Mouse (Mus musculus): ENCODE data around the gene Ak8.
A peak's percentile ranks its signal among the peaks of the same experiment; 100 is the strongest.

Gene Ak8

DNA sequence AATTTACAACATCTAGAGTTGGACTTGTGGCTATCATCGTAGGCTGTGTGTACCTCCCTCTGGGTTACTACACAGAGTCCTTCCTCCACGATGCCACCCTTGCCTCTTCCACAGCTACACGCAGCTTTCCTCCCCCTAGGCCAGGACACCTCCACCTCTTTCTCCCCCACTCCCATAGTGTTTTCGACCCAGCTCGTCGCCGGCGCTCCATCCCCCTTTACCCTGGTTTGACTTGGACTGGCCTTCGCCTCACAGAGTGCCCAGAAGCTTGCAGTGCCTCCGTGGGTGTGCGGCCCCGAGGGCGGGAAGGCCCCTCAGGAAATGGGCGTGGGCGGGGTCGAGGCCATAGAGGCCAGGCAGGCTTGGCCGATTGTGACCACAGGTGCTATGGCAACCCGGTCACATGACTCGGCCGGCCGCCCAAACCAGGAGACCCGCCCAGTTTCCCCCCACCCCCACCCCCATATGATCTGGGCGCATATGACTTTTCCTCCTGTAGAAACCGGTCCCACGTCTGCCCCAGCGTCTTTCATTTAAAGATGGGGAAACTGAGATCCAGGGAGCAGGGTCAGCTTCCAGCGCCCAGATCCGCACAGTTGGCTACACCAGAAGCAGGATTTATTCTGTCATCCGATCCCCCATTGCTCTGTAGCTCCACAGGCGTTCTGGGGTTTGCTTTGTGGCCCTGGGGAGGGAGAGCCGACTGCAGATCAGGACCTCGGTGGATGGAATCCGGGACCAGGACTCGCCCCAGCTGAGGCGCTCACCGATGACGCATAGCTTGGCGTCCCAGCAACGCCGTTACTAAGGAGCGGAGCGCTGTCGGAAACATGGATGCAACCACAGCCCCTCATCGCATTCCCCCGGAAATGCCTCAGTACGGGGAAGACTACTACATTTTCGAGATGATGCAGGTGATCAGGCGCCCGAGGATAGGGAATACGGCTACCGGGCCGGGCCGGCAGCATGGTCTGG, at the start of gene Ak8, which contains the start of gene Spaca9:
Gene Ak8, plus strand, starts transcription at position 804 of the 975 bp plus-strand sequence.
Gene Spaca9, minus strand, starts transcription at position 367 of the 975 bp plus-strand sequence.
- DNase-seq (ENCODE audit: low read depth, low spot score) = peak; percentile 68
- Histone ChIP-seq H3K27me3 (ENCODE audit: control insufficient read depth, insufficient read depth, low read length, poor library complexity, severe bottlenecking) (no peaks in the 10 kb centered on the region), H3K36me3 (ENCODE audit: control insufficient read depth, insufficient read depth, low read length, poor library complexity, severe bottlenecking) (no peaks in the 10 kb centered on the region)

DNA sequence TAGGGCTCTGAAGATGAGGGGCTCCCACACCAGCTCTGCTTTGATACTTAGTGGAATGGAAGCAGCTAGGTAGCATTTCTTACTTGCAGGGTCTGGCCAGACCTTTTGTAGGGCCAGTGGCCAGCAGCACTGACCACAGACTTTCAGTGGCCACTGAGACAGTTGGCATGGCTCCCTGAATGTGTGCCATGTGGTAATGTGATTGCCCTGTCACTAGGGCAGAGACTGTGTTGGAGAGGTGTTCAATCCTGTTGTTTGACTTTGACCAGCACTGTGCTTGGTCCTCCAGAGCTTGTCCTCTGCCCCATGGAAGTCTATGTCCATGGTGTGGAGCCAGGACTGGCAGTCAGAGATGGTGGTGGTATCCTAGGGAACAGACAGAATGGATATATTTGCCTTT, 49.4 kb upstream of the Ak8 start:
- Histone ChIP-seq H3K27me3 (ENCODE audit: control insufficient read depth, insufficient read depth, low read length, poor library complexity, severe bottlenecking) (no peaks in the 10 kb centered on the region), H3K36me3 (ENCODE audit: control insufficient read depth, insufficient read depth, low read length, poor library complexity, severe bottlenecking) (no peaks in the 10 kb centered on the region)
- no peak for DNase-seq (ENCODE audit: low read depth, low spot score)

DNA sequence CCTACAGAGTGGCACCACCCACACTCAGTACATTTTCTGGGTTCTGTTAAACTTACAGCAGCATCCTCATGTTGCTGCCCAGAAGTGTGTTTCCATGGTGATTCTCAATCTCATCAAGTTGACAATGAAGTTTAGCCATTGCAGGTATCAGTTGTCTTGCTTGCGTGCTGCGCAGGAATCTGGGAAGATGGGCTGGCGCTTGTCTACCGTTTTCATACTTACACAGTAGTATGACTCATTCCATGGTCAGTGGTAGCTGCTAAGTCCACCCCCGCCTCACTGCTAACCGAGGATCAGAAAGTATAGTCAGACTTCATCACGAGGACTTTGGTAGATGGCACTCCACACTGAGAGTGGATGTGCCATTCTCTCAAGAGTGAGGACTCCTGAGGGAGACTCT, 46.6 kb upstream of the Ak8 start:
- DNase-seq (ENCODE audit: low read depth, low spot score) = no peak
- no peaks in the 10 kb centered on the region for H3K27me3 ChIP-seq (ENCODE audit: control insufficient read depth, insufficient read depth, low read length, poor library complexity, severe bottlenecking)
- H3K36me3 ChIP-seq (ENCODE audit: control insufficient read depth, insufficient read depth, low read length, poor library complexity, severe bottlenecking) = no peaks in the 10 kb centered on the region

DNA sequence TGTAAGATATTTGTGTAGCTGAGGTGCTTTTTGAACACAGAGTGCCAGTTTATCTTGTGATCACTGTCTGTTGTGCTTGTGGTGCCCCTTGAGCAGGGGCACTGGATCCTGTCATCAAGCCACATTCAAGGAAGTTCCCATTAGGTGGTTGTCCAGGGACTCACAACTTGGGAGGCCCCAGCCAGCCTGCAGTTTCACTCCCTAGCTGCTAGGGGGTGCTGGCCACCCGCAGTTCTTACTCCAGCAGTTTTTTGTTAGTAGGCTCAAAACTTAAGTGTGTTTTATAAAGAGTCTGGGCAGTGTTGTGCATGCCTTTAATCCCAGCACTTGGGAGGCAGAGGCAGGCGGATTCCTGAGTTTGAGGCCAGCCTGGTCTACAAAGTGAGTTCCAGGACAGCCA, 45.7 kb upstream of the Ak8 start:
- no peaks in the 10 kb centered on the region for H3K27me3 ChIP-seq (ENCODE audit: control insufficient read depth, insufficient read depth, low read length, poor library complexity, severe bottlenecking)
- peak; percentile 57 for DNase-seq (ENCODE audit: low read depth, low spot score)

DNA sequence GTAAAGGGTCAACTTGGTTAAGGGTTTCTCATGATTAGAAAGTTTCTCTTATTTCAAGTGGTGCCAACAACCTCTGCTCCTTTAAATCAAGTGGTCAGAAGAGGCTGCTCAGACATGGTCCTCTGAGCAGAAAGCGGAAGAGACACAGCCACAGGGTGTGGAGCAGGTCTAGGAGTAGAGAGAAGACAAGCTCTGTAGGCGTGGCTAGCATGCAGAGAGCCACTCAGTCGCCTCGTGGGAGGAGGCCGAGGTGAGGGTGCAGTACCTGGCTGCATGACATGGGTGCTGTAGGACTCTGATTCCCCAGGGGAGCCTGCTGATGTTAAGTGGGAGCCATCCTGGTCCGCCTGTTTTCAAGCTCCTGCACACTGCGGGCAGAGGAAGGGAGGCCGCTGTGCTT, 43.7 kb upstream of the Ak8 start:
- no peaks in the 10 kb centered on the region for H3K27me3 ChIP-seq (ENCODE audit: control insufficient read depth, insufficient read depth, low read length, poor library complexity, severe bottlenecking)
- no peak for DNase-seq (ENCODE audit: low read depth, low spot score)
- H3K36me3 ChIP-seq (ENCODE audit: control insufficient read depth, insufficient read depth, low read length, poor library complexity, severe bottlenecking) = peaks cover 5% of the 10 kb centered on the region; the same call in 1 of the 2 replicates

More for the DNA sequence above, 45.7 kb upstream of the Ak8 start:
- H3K36me3 ChIP-seq (ENCODE audit: control insufficient read depth, insufficient read depth, low read length, poor library complexity, severe bottlenecking) = 0 out of 2 replicates have a peak, but pooled peaks cover 4% of the 10 kb centered on the region

DNA sequence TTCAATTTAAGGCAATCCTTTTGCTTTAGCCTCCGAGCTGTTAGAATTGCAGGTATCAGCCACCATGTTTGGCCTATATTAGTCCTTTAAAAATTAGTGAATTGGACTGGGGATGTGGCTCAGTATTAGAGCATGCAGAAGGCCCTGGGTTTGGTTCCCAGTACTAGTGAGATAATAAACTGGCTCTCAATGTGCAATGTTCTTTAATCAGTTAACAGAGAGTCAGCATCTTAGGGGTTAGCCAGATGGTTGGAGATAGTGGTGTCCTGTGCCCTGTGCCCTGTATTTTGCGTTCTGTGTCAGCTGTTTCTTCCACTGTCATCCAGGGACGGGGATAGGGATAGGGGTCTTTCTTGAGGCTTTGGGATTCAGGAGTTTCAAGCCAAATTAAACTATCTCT, 37.1 kb upstream of the Ak8 start:
- H3K36me3 ChIP-seq (ENCODE audit: control insufficient read depth, insufficient read depth, low read length, poor library complexity, severe bottlenecking) = peaks cover 11% of the 10 kb centered on the region

DNA sequence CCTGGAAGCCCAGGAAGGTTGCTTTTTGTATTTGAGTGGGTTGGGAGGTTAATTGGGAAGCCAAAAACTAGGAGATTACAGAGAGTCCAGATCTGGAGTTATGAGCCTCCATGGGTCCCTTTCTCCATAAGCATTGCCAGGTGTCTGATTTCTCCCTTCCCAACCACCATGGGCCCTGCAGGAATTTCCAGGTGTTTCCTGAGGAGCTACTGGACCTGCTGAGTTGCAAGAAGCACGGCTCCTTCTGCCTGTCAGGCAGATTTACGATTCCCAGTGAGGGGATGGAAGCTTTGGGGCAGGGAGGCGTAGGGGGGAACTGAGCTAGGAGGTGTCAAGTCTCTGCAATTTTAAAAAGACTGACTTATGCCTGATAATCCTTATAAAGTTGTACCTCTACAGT, 34.1 kb upstream of the Ak8 start:
- no peaks in the 10 kb centered on the region for H3K27me3 ChIP-seq (ENCODE audit: control insufficient read depth, insufficient read depth, low read length, poor library complexity, severe bottlenecking)
- no peak for DNase-seq (ENCODE audit: low read depth, low spot score)

More for the DNA sequence above, 37.1 kb upstream of the Ak8 start:
- no peak for DNase-seq (ENCODE audit: low read depth, low spot score)
- H3K27me3 ChIP-seq (ENCODE audit: control insufficient read depth, insufficient read depth, low read length, poor library complexity, severe bottlenecking) = no peaks in the 10 kb centered on the region

DNA sequence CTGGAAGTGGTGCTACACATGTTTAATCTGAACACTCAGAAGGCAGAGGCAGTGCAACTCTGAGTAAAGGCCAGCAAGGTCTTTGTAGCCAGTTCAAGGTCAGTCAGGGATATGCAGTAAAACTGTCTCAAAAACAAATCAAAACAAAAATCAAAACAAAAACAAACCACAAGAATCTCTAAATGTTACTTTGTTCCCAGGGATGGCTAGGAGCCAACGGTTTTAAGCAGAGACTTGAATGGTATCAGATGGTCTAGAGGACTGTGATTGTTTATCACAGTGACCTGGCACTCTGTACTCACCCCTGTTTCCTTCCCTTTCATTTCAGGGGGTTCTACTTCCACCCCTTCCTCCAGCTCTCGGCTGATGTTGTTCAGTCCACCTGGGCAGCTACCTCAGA, 28.5 kb upstream of the Ak8 start:
- no peaks in the 10 kb centered on the region for H3K27me3 ChIP-seq (ENCODE audit: control insufficient read depth, insufficient read depth, low read length, poor library complexity, severe bottlenecking)
- H3K36me3 ChIP-seq (ENCODE audit: control insufficient read depth, insufficient read depth, low read length, poor library complexity, severe bottlenecking) = peaks cover 10% of the 10 kb centered on the region
- DNase-seq (ENCODE audit: low read depth, low spot score) = no peak

More for the DNA sequence above, 34.1 kb upstream of the Ak8 start:
- peaks cover 7% of the 10 kb centered on the region for H3K36me3 ChIP-seq (ENCODE audit: control insufficient read depth, insufficient read depth, low read length, poor library complexity, severe bottlenecking)

DNA sequence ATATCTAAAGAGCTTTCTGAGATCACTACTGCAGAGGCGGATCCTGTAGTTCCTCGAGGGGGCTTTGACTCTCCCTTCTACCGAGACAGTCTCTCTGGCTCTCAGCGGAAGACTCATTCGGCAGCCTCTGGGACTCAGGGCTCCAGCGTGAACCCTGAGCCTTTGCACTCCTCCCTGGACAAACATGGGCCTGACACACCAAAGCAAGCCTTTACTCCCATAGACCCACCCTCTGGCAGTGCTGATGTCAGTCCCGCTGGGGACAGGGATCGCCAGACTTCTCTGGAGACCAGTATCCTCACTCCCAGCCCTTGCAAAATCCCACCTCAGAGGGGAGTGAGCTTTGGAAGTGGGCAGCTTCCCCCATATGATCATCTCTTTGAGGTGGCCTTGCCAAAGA, 24.0 kb upstream of the Ak8 start:
- DNase-seq (ENCODE audit: low read depth, low spot score) = no peak
- Histone ChIP-seq H3K36me3 (ENCODE audit: control insufficient read depth, insufficient read depth, low read length, poor library complexity, severe bottlenecking) (peaks cover 15% of the 10 kb centered on the region), H3K27me3 (ENCODE audit: control insufficient read depth, insufficient read depth, low read length, poor library complexity, severe bottlenecking) (no peaks in the 10 kb centered on the region)

DNA sequence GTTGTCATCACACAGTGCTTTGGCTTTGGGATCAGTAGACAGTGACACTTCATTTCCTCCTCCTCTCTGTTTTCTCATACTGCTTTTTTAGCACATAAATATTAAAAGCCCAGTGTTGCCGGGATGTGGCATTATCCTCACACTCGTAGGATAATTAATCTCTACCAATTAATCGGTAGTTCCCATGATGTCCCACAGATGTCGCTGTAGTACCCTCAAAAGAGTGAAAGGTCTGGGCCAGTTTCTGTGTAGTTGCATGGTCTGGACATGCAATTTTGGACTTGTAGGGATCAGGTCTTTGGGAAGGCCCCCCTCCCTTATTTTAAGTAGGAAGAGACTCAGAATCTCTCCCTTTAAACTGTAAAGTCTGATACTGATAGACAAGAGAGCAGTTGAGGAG, 19.3 kb upstream of the Ak8 start:
- Histone ChIP-seq H3K27me3 (ENCODE audit: control insufficient read depth, insufficient read depth, low read length, poor library complexity, severe bottlenecking) (no peaks in the 10 kb centered on the region), H3K36me3 (ENCODE audit: control insufficient read depth, insufficient read depth, low read length, poor library complexity, severe bottlenecking) (peaks cover 11% of the 10 kb centered on the region)
- peak; percentile 51 for DNase-seq (ENCODE audit: low read depth, low spot score)

DNA sequence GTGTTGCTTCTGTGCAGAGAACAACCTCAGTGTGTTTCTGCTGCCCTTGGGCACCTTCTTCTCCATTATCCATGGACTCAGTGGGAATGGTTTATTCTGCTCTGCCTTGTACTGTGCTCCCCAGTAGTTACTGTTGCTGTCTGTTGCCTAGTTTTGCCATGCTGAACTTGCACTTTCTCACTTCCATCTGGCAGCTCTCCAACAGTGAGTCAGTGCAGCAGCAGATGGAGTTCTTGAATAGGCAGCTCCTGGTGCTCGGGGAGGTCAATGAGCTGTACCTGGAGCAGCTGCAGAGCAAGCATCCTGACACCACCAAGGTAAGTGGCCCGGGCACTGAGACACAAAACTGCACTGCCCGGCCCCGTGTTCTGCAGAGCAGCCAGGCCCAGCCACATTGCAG, 18.2 kb upstream of the Ak8 start:
- H3K27me3 ChIP-seq (ENCODE audit: control insufficient read depth, insufficient read depth, low read length, poor library complexity, severe bottlenecking) = no peaks in the 10 kb centered on the region

DNA sequence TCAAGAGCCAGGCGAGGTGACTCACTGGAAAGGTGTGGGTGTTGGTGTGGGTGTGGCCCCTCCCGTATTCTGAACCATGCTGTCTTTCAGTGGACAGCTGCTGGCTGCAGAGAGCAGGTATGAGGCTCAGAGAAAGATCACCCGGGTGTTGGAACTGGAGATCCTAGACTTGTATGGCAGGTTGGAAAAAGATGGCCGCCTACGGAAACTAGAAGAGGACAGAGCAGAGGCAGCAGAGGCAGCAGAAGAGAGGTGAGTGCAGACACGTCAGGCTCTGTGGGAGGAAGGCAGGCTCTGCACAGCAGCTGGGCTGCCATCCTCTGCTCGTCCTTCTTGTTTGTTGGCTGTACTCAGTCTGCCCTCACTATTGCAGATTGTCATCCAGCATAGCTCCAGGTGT, 14.1 kb upstream of the Ak8 start:
- H3K36me3 ChIP-seq (ENCODE audit: control insufficient read depth, insufficient read depth, low read length, poor library complexity, severe bottlenecking) = peaks cover 5% of the 10 kb centered on the region
- no peak for DNase-seq (ENCODE audit: low read depth, low spot score)

More for the DNA sequence above, 18.2 kb upstream of the Ak8 start:
- peaks cover 10% of the 10 kb centered on the region for H3K36me3 ChIP-seq (ENCODE audit: control insufficient read depth, insufficient read depth, low read length, poor library complexity, severe bottlenecking)
- DNase-seq (ENCODE audit: low read depth, low spot score) = no peak

DNA sequence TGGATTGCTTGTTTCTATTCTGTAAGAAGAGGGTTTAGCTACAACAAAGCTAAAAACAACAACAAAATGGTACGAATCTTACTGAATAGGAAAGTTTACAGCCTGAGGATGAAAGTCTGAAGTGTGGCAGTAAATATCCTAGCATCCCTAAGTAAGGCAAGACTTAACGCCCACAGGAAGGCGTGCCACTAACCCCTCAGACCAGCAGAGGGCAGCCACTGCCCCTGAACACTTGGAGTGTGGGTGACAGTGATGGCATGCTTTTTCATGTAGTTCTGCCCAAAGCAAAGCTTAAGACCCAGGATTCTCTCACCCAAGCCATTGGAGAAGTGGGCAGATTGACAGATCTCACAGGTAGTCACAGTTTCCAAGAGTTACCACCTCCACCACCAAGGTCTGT, 11.5 kb upstream of the Ak8 start:
- Histone ChIP-seq H3K36me3 (ENCODE audit: control insufficient read depth, insufficient read depth, low read length, poor library complexity, severe bottlenecking) (peaks cover 3% of the 10 kb centered on the region; the same call in 1 of the 2 replicates), H3K27me3 (ENCODE audit: control insufficient read depth, insufficient read depth, low read length, poor library complexity, severe bottlenecking) (no peaks in the 10 kb centered on the region)
- peak; percentile 63 for DNase-seq (ENCODE audit: low read depth, low spot score)

More for the DNA sequence above, 14.1 kb upstream of the Ak8 start:
- H3K27me3 ChIP-seq (ENCODE audit: control insufficient read depth, insufficient read depth, low read length, poor library complexity, severe bottlenecking) = no peaks in the 10 kb centered on the region

DNA sequence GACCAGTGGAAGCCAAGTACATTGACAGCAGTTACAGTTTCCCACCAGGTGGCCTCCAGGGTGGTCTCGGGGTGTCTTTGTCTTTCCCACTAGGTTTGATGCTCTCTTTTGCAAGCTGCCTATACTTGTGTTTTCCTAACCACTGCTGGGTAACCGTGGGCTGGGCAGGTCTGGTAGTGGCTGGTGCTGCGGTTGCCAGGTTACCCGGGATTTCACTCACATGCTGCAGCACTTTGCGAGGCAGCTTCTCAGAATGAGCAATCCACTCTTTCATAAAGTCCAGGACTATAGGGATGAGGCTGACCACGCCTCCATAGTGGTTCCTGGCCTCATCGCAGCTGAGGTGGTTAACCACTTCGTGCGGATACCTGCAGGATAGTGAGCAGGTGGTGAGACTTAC, 7.3 kb upstream of the Ak8 start:
- Histone ChIP-seq H3K36me3 (ENCODE audit: control insufficient read depth, insufficient read depth, low read length, poor library complexity, severe bottlenecking) (no peaks in the 10 kb centered on the region; the same call in 1 of the 2 replicates), H3K27me3 (ENCODE audit: control insufficient read depth, insufficient read depth, low read length, poor library complexity, severe bottlenecking) (no peaks in the 10 kb centered on the region)
- no peak for DNase-seq (ENCODE audit: low read depth, low spot score)

DNA sequence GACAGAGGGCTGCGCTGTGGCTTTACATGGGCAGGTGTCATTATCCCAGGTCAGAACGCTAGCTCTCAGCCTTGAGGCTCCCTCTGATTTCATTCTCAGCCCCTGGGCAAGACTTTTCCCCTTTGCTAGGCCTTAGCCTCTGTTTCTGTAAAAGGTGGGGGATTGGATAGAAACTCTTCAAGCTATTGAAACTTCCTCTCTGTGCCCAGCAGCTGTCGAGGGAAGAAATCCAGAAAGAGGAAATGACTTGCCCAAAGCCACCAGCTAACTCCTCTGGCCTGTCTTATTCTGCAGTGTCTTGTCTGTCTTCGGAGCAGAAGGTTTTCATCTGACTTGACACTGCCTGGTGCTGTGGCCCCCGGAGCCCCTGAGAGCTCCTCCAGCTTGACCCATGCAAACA, 1.4 kb upstream of the Ak8 start:
- DNase-seq (ENCODE audit: low read depth, low spot score) = peak; percentile 61
- H3K27me3 ChIP-seq (ENCODE audit: control insufficient read depth, insufficient read depth, low read length, poor library complexity, severe bottlenecking) = no peaks in the 10 kb centered on the region
- H3K36me3 ChIP-seq (ENCODE audit: control insufficient read depth, insufficient read depth, low read length, poor library complexity, severe bottlenecking) = no peaks in the 10 kb centered on the region
